Mouse (Mus musculus): ENCODE results near the gene Nptn.

Gene Nptn

DNA sequence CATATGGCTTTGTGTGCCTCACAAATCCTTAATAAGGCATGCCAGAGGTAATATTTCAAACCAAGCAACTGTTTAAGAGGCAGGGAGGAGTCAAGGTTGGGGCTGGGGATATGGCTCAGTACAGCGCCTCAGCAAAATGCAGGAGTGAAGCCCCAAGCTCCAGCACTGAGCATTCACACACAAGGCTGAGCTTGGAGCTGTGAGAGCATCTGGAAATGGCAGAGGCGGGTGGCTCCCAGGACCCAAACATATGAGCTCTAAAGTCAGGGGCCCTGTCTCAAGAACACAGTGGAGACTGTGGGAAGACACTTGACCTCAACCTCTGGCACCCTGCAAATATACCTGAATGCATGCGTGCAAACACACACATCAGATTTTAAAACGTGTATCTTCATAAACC lies 106.0 kb downstream of the Nptn start:
- ChIA-PET POLR2A (interaction anchor here in 1 of 4 experiments (0.6 kb wide), 1 partner anchor 296 kb away, joined by 3 read pairs; no protein-coding TSS in a partner anchor), CTCF (interaction anchor here in 1 of 4 experiments (0.6 kb wide), 1 partner anchor 15 kb away, joined by 3 read pairs; no protein-coding TSS in a partner anchor)

- POLR2A ChIA-PET: interaction anchor here in 2 of 4 experiments (0.6 to 1.1 kb wide), 2 partner anchors 13 to 592 kb away, joined by 3 read pairs; no protein-coding TSS in a partner anchor
Observed at GRCm38 (mm10) chr9:58690701-58691100, 108.7 kb downstream of the Nptn start.

GRCm38 (mm10) chr9:58691471-58691870 lies 109.4 kb downstream of the Nptn start:
- CTCF ChIA-PET: interaction anchor here in 2 of 4 experiments (0.6 to 1.1 kb wide), 3 partner anchors 18 to 113 kb away, joined by 3 to 4 read pairs (median 4); no protein-coding TSS in a partner anchor
- POLR2A ChIA-PET: interaction anchor here in 2 of 4 experiments (0.6 to 1.1 kb wide), 3 partner anchors 12 to 591 kb away, joined by 3 read pairs; no protein-coding TSS in a partner anchor

More at GRCm38 (mm10) chr9:58690701-58691100, 108.7 kb downstream of the Nptn start:
- CTCF ChIA-PET: interaction anchor here in 1 of 4 experiments (0.6 to 1.1 kb wide), 2 partner anchors 59 to 112 kb away, joined by 4 read pairs; no protein-coding TSS in a partner anchor

DNA sequence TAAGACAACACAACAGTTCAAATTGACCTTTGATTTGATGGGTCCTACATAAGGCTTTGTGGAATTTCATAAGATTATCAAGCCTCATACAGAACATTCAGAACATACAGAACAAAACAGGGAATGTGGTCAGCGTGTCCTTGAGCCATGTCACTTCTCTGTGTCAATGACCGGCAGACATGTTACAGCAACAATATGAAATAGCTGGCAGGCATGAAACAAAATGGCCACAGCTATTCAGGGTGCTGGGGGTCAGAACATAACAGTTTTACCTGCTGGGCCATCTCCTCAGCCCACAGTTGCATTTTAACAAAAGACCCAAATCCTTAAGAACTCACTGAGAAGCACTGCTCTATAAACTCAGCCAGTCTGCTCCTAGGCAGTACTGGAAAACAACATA lies 116.4 kb downstream of the Nptn start:
- ChIA-PET CTCF (interaction anchor here in 1 of 4 experiments (0.8 kb wide), 1 partner anchor 11 kb away, joined by 3 read pairs; no protein-coding TSS in a partner anchor), POLR2A (no interaction called here)

DNA sequence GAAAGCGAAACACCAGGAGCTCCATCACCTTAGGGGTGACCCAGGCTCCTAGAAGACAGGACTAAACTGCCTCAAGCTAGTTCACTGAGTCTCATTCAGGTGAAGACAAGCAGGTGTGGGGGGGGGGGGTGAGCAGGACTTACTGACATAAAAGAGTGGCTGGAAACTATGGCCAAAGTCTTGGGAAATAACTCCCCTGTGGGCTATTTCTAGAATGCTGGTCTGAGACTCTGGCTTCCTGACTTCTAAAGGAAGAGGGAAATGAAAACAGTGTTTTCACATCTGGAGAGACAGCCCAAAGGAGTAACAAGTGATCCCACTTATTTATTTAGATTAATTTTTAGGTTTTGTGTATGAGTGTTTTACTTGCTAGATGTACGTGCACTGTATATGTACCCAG lies 119.7 kb downstream of the Nptn start:
- POLR2A ChIA-PET: interaction anchor here in 2 of 4 experiments (0.6 to 0.8 kb wide), 4 partner anchors 8 to 497 kb away, joined by 3 to 6 read pairs (median 4); partner anchors contain the start of gene Rec114 (in 1 of the 2)
- CTCF ChIA-PET: interaction anchor here in 3 of 4 experiments (0.7 to 1.5 kb wide), 4 partner anchors 8 to 32 kb away, joined by 3 to 4 read pairs (median 4); no protein-coding TSS in a partner anchor

DNA sequence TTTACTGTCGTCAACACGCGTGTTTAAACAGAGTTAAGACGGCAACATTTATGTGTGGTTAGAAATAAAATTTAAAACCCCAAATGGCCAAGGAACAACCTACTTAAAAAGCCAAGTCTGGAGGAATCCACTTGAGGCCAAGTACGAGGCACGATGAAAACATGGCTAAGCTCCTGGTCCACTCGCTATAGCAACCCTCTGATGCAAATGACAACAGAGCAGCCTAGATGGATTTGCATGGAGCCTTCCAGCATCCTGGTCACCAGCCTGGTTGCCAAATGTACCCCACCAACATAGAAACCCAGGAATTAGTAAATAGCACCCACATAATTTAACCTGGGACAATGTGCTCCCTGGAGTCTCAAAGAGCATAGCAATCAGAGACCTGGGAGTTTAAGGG lies 121.7 kb downstream of the Nptn start:
- CTCF ChIA-PET: no interaction called here
- POLR2A ChIA-PET: interaction anchor here in 2 of 4 experiments (0.6 to 1.2 kb wide), 2 partner anchors 13 to 256 kb away, joined by 3 read pairs; no protein-coding TSS in a partner anchor

GRCm38 (mm10) chr9:58706024-58706423 lies 124.0 kb downstream of the Nptn start:
- CTCF ChIA-PET: no interaction called here

More at GRCm38 (mm10) chr9:58706024-58706423, 124.0 kb downstream of the Nptn start:
- POLR2A ChIA-PET: interaction anchor here in 2 of 4 experiments (1.4 to 1.6 kb wide), 2 partner anchors 13 to 31 kb away, joined by 3 to 5 read pairs; no protein-coding TSS in a partner anchor
